Mouse (Mus musculus): ENCODE measurements around the gene Nt5c2.

DNA sequence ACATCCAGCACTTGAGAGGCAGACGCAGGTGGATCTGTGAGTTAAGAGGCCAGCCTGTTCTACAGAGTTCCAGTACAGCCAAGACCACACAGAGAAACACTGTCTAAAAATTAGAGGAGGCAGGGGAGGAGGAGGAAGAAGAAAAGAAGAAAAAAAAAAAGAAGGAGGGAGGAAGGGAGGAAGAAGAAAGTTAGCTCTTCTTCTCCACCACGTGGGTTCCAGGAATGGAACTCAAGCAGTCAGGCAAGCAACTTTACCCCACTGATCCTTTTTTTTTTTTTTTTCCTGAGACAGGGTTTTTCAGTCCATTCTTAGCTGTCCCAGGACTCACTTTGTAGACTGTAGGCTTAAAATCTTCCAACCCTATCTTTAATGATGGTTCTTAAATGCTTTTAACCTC lies 38.2 kb downstream of the Nt5c2 start:
- TF ChIP-seq POLR2A (IDR thresholded peaks at IDR 0.05; ENCODE audit: borderline replicate concordance, low read depth, low read length): no peak
- TF ChIP-seq CTCF (IDR thresholded peaks at IDR 0.05; ENCODE audit: low read depth, low read length): no peak
